Mouse (Mus musculus): Measurements from ENCODE around the gene Engase. TPM values are rescaled to one million over a fixed set of nuclear protein-coding genes. Genes with fewer than 3 reads are reported as not detected.

Gene Engase
- total RNA-seq, 1 experiment from 2014 or later: 6.7 TPM

Other genes starting within 250 kb of the Engase start
- 31.0 and 48.1 TPM in 2 replicates for gene Cyth1, start 228.2 kb upstream of the Engase start, total RNA-seq (2017)
- gene Usp36, start 186.6 kb upstream of the Engase start, total RNA-seq (2017): 20.8 and 22.6 TPM in 2 replicates
- gene Cep295nl, start 134.3 kb upstream of the Engase start, total RNA-seq (2017): 1.5 and 1.8 TPM in 2 replicates
- gene Timp2, start 121.1 kb upstream of the Engase start, total RNA-seq (2017): 23.0 TPM in 2 replicates
- 133 and 164 TPM in 2 replicates for gene Lgals3bp, start 74.7 kb upstream of the Engase start, total RNA-seq (2017)
- 19.4 and 22.5 TPM in 2 replicates for gene Cant1, start 57.7 kb upstream of the Engase start, total RNA-seq (2017)
- not detected in 2 replicates for gene C1qtnf1, start 48.6 kb upstream of the Engase start, total RNA-seq (2017)